Mouse (Mus musculus): ENCODE measurements around the gene Rhox2e. TPM values are rescaled to one million over a fixed set of nuclear protein-coding genes. Genes with fewer than 3 reads are reported as not detected.

The Rhox2e gene
- not detected for total RNA-seq (2023)

GRCm38 (mm10) chrX:37530152-37530551 is at the start of gene Rhox2e:
Gene Rhox2e, plus strand, starts transcription at chrX:37530452.

GRCm38 (mm10) chrX:37514059-37514458 is 16.2 kb upstream of the Rhox2e start, which contains the start of gene Rhox4d:
Gene Rhox4d, plus strand, starts transcription at chrX:37514359.

GRCm38 (mm10) chrX:37541719-37542118 is 11.5 kb downstream of the Rhox2e start, which contains the start of gene Rhox3e:
Gene Rhox3e, plus strand, starts transcription at chrX:37542019.

GRCm38 (mm10) chrX:37557112-37557511 is 26.9 kb downstream of the Rhox2e start, which contains the start of gene Rhox4e:
Gene Rhox4e, plus strand, starts transcription at chrX:37557412.

GRCm38 (mm10) chrX:37571105-37571504 is 40.9 kb downstream of the Rhox2e start, which contains the start of gene Rhox2f:
Gene Rhox2f, plus strand, starts transcription at chrX:37571405.

GRCm38 (mm10) chrX:37580692-37581091 is 50.4 kb downstream of the Rhox2e start, which contains the start of gene Rhox3f:
Gene Rhox3f, plus strand, starts transcription at chrX:37580992.

Other genes starting within 250 kb of the Rhox2e start
- gene Rhox3a2, start 150.4 kb upstream of the Rhox2e start, total RNA-seq (2023), result not detected
- not detected for gene Rhox4a2, start 139.6 kb upstream of the Rhox2e start, total RNA-seq (2023)
- gene Rhox2b, start 118.4 kb upstream of the Rhox2e start, total RNA-seq (2023), result not detected
- gene Rhox4b, start 98.0 kb upstream of the Rhox2e start, total RNA-seq (2023), result not detected
- not detected for gene Rhox2c, start 76.8 kb upstream of the Rhox2e start, total RNA-seq (2023)
- not detected for gene Rhox3c, start 71.9 kb upstream of the Rhox2e start, total RNA-seq (2023)
- not detected for gene Rhox4c, start 50.1 kb upstream of the Rhox2e start, total RNA-seq (2023)
- gene Rhox2d, start 37.0 kb upstream of the Rhox2e start, total RNA-seq (2023), result not detected
- not detected for gene Rhox4d, start 16.1 kb upstream of the Rhox2e start, total RNA-seq (2023)
- not detected for gene Rhox3e, start 11.6 kb downstream of the Rhox2e start, total RNA-seq (2023)
- gene Rhox4e, start 27.0 kb downstream of the Rhox2e start, total RNA-seq (2023), result not detected
- not detected for gene Rhox2f, start 41.0 kb downstream of the Rhox2e start, total RNA-seq (2023)
- gene Rhox3f, start 50.5 kb downstream of the Rhox2e start, total RNA-seq (2023), result not detected
- gene Rhox4f, start 77.3 kb downstream of the Rhox2e start, total RNA-seq (2023), result not detected
- not detected for gene Rhox3g, start 98.2 kb downstream of the Rhox2e start, total RNA-seq (2023)
- gene Rhox2g, start 113.0 kb downstream of the Rhox2e start, total RNA-seq (2023), result not detected
- gene Rhox4g, start 120.9 kb downstream of the Rhox2e start, total RNA-seq (2023), result not detected
- gene Rhox3h, start 138.3 kb downstream of the Rhox2e start, total RNA-seq (2023), result not detected
- not detected for gene Rhox2h, start 142.8 kb downstream of the Rhox2e start, total RNA-seq (2023)